In the genomic region with DNA sequence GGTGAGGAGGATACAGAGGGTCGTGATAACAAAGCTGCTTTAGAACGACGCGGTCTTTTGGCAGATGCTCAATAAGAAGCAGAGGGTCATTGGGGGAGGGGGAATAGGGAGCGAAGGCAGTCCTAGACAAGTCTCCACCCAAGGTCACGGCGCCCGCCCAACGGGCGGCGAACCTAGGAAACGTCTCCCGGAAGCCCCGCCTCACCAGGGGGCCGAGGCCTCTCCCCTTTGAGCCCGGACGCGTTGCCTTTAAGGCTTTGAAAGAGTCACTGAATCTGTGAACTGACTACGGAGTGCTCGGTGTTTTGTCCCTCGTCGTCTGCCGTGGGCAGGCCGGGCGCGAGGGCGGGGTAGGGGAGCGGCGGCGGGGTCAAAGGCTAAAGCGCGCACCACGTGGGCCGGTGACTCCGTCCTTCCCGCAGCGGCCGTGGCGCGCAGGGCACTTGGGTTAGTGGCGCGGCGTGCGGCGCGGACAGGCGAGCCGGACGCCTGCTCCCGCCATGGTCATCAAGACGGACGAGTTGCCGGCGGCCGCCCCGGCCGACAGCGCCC, we compare ENCODE assay signal across 8 mouse cellular contexts. TPM values are rescaled to one million over a fixed set of nuclear protein-coding genes. Genes with fewer than 3 reads are reported as not detected.
DNase-seq lines count a peak whose midpoint lies in the region; ATAC-seq and TF ChIP-seq lines count a peak whose summit lies in the region.

A gene (plus strand): TSS at position 401 of the 552 bp plus-strand sequence.

- under 1% methylated on average over 58 of the region's 58 CpGs for WGBS in cerebellum, adult 2 months
- 3% methylated on average over 50 of the region's 58 CpGs for WGBS in forebrain, postnatal 0 days
- WGBS in lung, embryonic 15.5 days: under 1% methylated on average over 58 of the region's 58 CpGs

- peak within 1 kb of the TSS; percentile 89 for H3K4me2 ChIP-seq in forebrain, postnatal 0 days (ENCODE audit: low read depth)
- peak within 1 kb of the TSS; percentile 90 for H3K4me2 ChIP-seq in lung, embryonic 15.5 days

- H3K4me3 ChIP-seq in MEL (ENCODE audit: control insufficient read depth in 1 of 2, insufficient read depth in 1 of 2, low read depth in 2 of 2, low read length in 2 of 2): peak within 1 kb of the TSS; percentile 87 to 88
- peak within 1 kb of the TSS; percentile 59 for H3K4me3 ChIP-seq in cerebellum, adult 2 months (replicated peaks; ENCODE audit: insufficient read depth, low read depth, low read length)
- H3K4me3 ChIP-seq in forebrain, postnatal 0 days (ENCODE audit: low read depth, low read length): peak within 1 kb of the TSS; percentile 97
- peak within 1 kb of the TSS; percentile 100 for H3K4me3 ChIP-seq in lung, embryonic 15.5 days

- peak within 1 kb of the TSS; percentile 87 for H3K9ac ChIP-seq in MEL (ENCODE audit: control insufficient read depth, low read depth, low read length, poor library complexity, severe bottlenecking)
- peak within 1 kb of the TSS; percentile 85 for H3K9ac ChIP-seq in forebrain, postnatal 0 days
- peak within 1 kb of the TSS; percentile 80 for H3K9ac ChIP-seq in lung, embryonic 15.5 days

- H3K79me2 ChIP-seq in MEL (ENCODE audit: control insufficient read depth, insufficient read depth, low read length, poor library complexity): peaks cover 49% of the 10 kb centered on the region

- H3K4me1 ChIP-seq in MEL (ENCODE audit: control insufficient read depth in 1 of 2, insufficient read depth in 2 of 2, low read length in 2 of 2): peaks cover 8 to 41% of the 10 kb centered on the region in 2 experiments; a peak in 3 of 4 replicates
- H3K4me1 ChIP-seq in cerebellum, adult 2 months (ENCODE audit: control insufficient read depth, insufficient read depth, low read length): peaks cover 19% of the 10 kb centered on the region
- peaks cover 6% of the 10 kb centered on the region; the same call in 1 of the 2 replicates for H3K4me1 ChIP-seq in forebrain, postnatal 0 days (ENCODE audit: insufficient read depth)
- peaks cover 23% of the 10 kb centered on the region for H3K4me1 ChIP-seq in lung, embryonic 15.5 days

- peak; percentile 99 for DNase-seq in MEL (ENCODE audit: low read depth, low spot score)
- peak; percentile 98 to 99 for DNase-seq in cerebellum, adult 2 months
- DNase-seq in forebrain, postnatal 0 days: peak; percentile 93
- DNase-seq in heart, postnatal 4 days: peak; percentile 98
- peak; percentile 97 for DNase-seq in layer of hippocampus, adult 8-10 months (ENCODE audit: low spot score in 2 of 2)
- peak; percentile 98 for DNase-seq in ovary, adult 18-20 months (ENCODE audit: low spot score)
- peak; percentile 96 for DNase-seq in thymus, postnatal 0 days (ENCODE audit: low spot score)

- TF ChIP-seq CTCF in MEL (IDR thresholded peaks at IDR 0.05 in 2 of 3, conservative IDR thresholded peaks at IDR 0.05 in 1 of 3; ENCODE audit: control insufficient read depth in 1 of 3, insufficient read depth in 1 of 3, low read depth in 2 of 3, low read length in 3 of 3, poor library complexity in 1 of 3, severe bottlenecking in 1 of 3): no peak
- no peak for TF ChIP-seq CTCF in cerebellum, adult 2 months (IDR thresholded peaks at IDR 0.05; ENCODE audit: borderline replicate concordance, insufficient read depth, low read depth, low read length)
- no peak for TF ChIP-seq CTCF in forebrain, postnatal 0 days (IDR thresholded peaks at IDR 0.05; ENCODE audit: low read depth)

- peak; percentile 72 to 77 for TF ChIP-seq POLR2A in MEL (IDR thresholded peaks at IDR 0.05; ENCODE audit: control insufficient read depth in 1 of 2, insufficient read depth in 1 of 2, low read depth in 1 of 2, low read length in 2 of 2, poor library complexity in 1 of 2)
- TF ChIP-seq POLR2A in cerebellum, adult 2 months (IDR thresholded peaks at IDR 0.05; ENCODE audit: borderline replicate concordance, insufficient read depth, low read length): peak; percentile 54; the same call in 1 of the 2 replicates

- H3K9me3 ChIP-seq in MEL (replicated peaks; ENCODE audit: insufficient read depth, low read length): no peaks in the 10 kb centered on the region
- no peaks in the 10 kb centered on the region for H3K9me3 ChIP-seq in forebrain, postnatal 0 days (ENCODE audit: low read length)
- H3K9me3 ChIP-seq in lung, embryonic 15.5 days: no peaks in the 10 kb centered on the region

- peaks cover 1 to 34% of the 10 kb centered on the region in 2 experiments; a peak in 3 of 4 replicates for H3K36me3 ChIP-seq in MEL (ENCODE audit: control insufficient read depth in 1 of 2, insufficient read depth in 2 of 2, low read length in 2 of 2)
- H3K36me3 ChIP-seq in forebrain, postnatal 0 days (ENCODE audit: insufficient read depth): peaks cover 3% of the 10 kb centered on the region; the same call in 1 of the 2 replicates
- H3K36me3 ChIP-seq in lung, embryonic 15.5 days: no peaks in the 10 kb centered on the region

- TF ChIP-seq EP300 in MEL (IDR thresholded peaks at IDR 0.05; ENCODE audit: low read depth in 1 of 2, low read length in 2 of 2): peak in 1 of 2 experiments; percentile 57; a peak in 2 of 4 replicates

- peak within 1 kb of the TSS; percentile 70 for H3K27ac ChIP-seq in MEL (ENCODE audit: control insufficient read depth, low read depth, low read length)
- H3K27ac ChIP-seq in cerebellum, adult 2 months (ENCODE audit: insufficient read depth, low read length): peak within 1 kb of the TSS; percentile 68
- H3K27ac ChIP-seq in forebrain, postnatal 0 days (ENCODE audit: low read depth, low read length): peak within 1 kb of the TSS; percentile 37
- peak within 1 kb of the TSS; percentile 65 for H3K27ac ChIP-seq in lung, embryonic 15.5 days

- TF ChIP-seq RAD21 in MEL (IDR thresholded peaks at IDR 0.05; ENCODE audit: low read depth, low read length): no peak

- peak; percentile 94 for ATAC-seq in forebrain, postnatal 0 days
- peak; percentile 92 for ATAC-seq in lung, embryonic 15.5 days (ENCODE audit: borderline replicate concordance, extremely low read depth, low FRiP score, low TSS enrichment)

- no peaks in the 10 kb centered on the region for H3K27me3 ChIP-seq in MEL (ENCODE audit: control insufficient read depth in 1 of 2, insufficient read depth in 2 of 2, low read length in 2 of 2)
- H3K27me3 ChIP-seq in cerebellum, adult 2 months (ENCODE audit: control insufficient read depth, insufficient read depth, low read length): no peaks in the 10 kb centered on the region
- H3K27me3 ChIP-seq in forebrain, postnatal 0 days (ENCODE audit: insufficient read depth, low read length): no peaks in the 10 kb centered on the region
- H3K27me3 ChIP-seq in lung, embryonic 15.5 days: no peaks in the 10 kb centered on the region

TF ChIP-seq in MEL, 35 proteins besides CTCF, POLR2A, EP300 and RAD21 (continues in another document):
- TF ChIP-seq ZC3H11A (IDR thresholded peaks at IDR 0.05; ENCODE audit: low read depth, low read length) (no peak), HCFC1 (IDR thresholded peaks at IDR 0.05; ENCODE audit: low read depth, low read length) (peak; percentile 94), GATA1 (IDR thresholded peaks at IDR 0.05; ENCODE audit: low read depth, low read length) (no peak), MAZ (IDR thresholded peaks at IDR 0.05; ENCODE audit: low read depth, low read length) (peak; percentile 100), NELFE (IDR thresholded peaks at IDR 0.05; ENCODE audit: low read depth, low read length) (peak; percentile 72), MYB (IDR thresholded peaks at IDR 0.05; ENCODE audit: low read depth, low read length) (no peak), NRF1 (IDR thresholded peaks at IDR 0.05; ENCODE audit: insufficient read depth, low read depth, low read length, poor library complexity, severe bottlenecking) (peak; percentile 43; the same call in 1 of the 2 replicates), MXI1 (IDR thresholded peaks at IDR 0.05; ENCODE audit: low read depth, low read length) (peak; percentile 99), BHLHE40 (IDR thresholded peaks at IDR 0.05; ENCODE audit: borderline replicate concordance, low read depth, low read length) (no peak), MAX (IDR thresholded peaks at IDR 0.05; ENCODE audit: low read length) (peak; percentile 90), MAFK (IDR thresholded peaks at IDR 0.05; ENCODE audit: borderline replicate concordance, low read depth, low read length) (no peak), TBP (IDR thresholded peaks at IDR 0.05; ENCODE audit: low read depth, low read length) (no peak; the same call in 1 of the 2 replicates), KAT2A (conservative IDR thresholded peaks at IDR 0.05; ENCODE audit: low read depth, low read length) (peak; percentile 88), MEF2A (IDR thresholded peaks at IDR 0.05; ENCODE audit: extremely low read depth, insufficient replicate concordance, low read depth, low read length, poor library complexity, severe bottlenecking) (no peak), ETS1 (IDR thresholded peaks at IDR 0.05; ENCODE audit: low read depth, low read length) (peak; percentile 71), CHD2 (IDR thresholded peaks at IDR 0.05; ENCODE audit: low read length) (peak; percentile 32), ELF1 (IDR thresholded peaks at IDR 0.05; ENCODE audit: low read depth, low read length) (peak; percentile 95), SIN3A (IDR thresholded peaks at IDR 0.05; ENCODE audit: low read length) (peak; percentile 100), GABPA (IDR thresholded peaks at IDR 0.05; ENCODE audit: low read depth, low read length) (no peak), POLR2AphosphoS2 (IDR thresholded peaks at IDR 0.05; ENCODE audit: low read length) (no peak; the same call in 1 of the 2 replicates), USF1 (IDR thresholded peaks at IDR 0.05; ENCODE audit: low read depth, low read length) (peak; percentile 96), USF2 (IDR thresholded peaks at IDR 0.05; ENCODE audit: borderline replicate concordance in 1 of 2, insufficient read depth in 1 of 2, low read depth in 1 of 2, low read length in 2 of 2) (peak in 1 of 2 experiments; percentile 73; a peak in 2 of 4 replicates), CHD1 (IDR thresholded peaks at IDR 0.05; ENCODE audit: low read depth, low read length) (no peak), TCF12 (IDR thresholded peaks at IDR 0.05; ENCODE audit: low read depth, low read length) (peak; percentile 53; the same call in 1 of the 2 replicates)

RNA-seq across cellular contexts. Expression of the gene that starts here (rescaled TPM):
- 107 and 115 TPM in 2 replicates for total RNA-seq in MEL (2012; rRNA removed)
- 100 to 1,000 TPM in 1 of 2 experiments, 10 to 100 TPM in 1; 53.8 to 135 TPM for polyA plus RNA-seq in MEL (2012; ENCODE audit: insufficient read depth in 1 of 2, insufficient read length in 2 of 2, low read depth in 1 of 2, low replicate concordance in 2 of 2, missing spikeins in 1 of 2)
- polyA plus RNA-seq in cerebellum, adult 2 months (2012; rRNA removed): 67.4 and 68.4 TPM in 2 replicates
- total RNA-seq in forebrain, postnatal 0 days (2014; rRNA removed): 44.3 and 62.4 TPM in 2 replicates
- 9.1 and 12.9 TPM in 2 replicates for polyA plus RNA-seq in forebrain, postnatal 0 days (2015; fragmentation: Nextera tagmentation; extraction: Ambion mirVana)
- 100 to 1,000 TPM; 220 to 229 TPM for total RNA-seq in heart, postnatal 4 days (2021)
- 10 to 100 TPM; 71.1 to 78.3 (median 73.6) TPM for total RNA-seq in layer of hippocampus, adult 8-10 months (2022)
- 18.6 and 21.0 TPM in 2 replicates for polyA plus RNA-seq in lung, embryonic 15.5 days (2015; fragmentation: Nextera tagmentation; extraction: Ambion mirVana)
- 11.3 and 11.5 TPM in 2 replicates for polyA plus RNA-seq in thymus, postnatal 0 days (2015; fragmentation: Nextera tagmentation; extraction: Ambion mirVana)

Comparison
In these comparisons a context has a peak if more than half of its experiments do, and no peak if none do; other contexts are left out.
1. Peak in every context shown above with its lines: DNase-seq, ATAC-seq, H3K4me3 ChIP-seq and H3K27ac ChIP-seq.